Comparison of ENCODE assay signal across 11 mouse cellular contexts in the genomic region with DNA sequence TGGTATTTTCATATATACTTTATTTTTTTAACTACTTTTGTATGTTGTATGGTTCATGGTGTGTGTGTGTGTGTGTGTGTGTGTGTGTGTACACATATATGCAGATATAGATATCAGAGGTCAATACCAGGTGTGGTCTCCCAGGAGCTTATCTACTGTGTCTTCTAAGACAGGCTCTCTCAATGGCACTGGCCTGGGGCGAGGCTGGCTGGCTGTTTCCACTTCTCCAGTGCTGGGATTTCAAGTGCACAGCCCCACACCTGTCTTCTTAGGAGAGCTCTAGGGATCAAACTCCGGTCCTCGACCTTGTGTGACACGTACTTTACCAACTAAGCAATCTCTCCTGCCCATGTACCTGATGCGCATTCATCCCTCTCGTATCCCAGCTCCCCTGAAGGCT. TPM values are rescaled to one million over a fixed set of nuclear protein-coding genes. Genes with fewer than 3 reads are reported as not detected.
A peak's percentile ranks its signal among the peaks of the same experiment; 100 is the strongest.
DNase-seq lines count a peak whose midpoint lies in the region; ATAC-seq lines count a peak whose summit lies in the region.
"Had no signal": no experiment of that assay in that cellular context is flagged by ENCODE, and none has a peak within 500 bp of the region (broad histone marks: within the 10 kb centered on the region; RNA-seq: fewer than 3 reads in every experiment).

No protein-coding gene starts in this region.

- no peak for DNase-seq in heart, adult 8-10 months (ENCODE audit: low spot score)
- DNase-seq in thymus, postnatal 4 days, result no peak
- DNase-seq in gastrocnemius, adult 8-10 months (ENCODE audit: low spot score in 2 of 2), result no peak
- DNase-seq: cerebellum, postnatal 10 days; kidney, adult 8-10 months had no signal

- no peak overlapping the region; the same call in 1 of the 2 replicates for H3K9ac ChIP-seq in heart, embryonic 14.5 days (ENCODE audit: low read length)
- H3K9ac ChIP-seq in liver, embryonic 15.5 days, result no peak overlapping the region

- peak overlapping the region; percentile 37 to 89 for H3K27ac ChIP-seq in heart, embryonic 14.5 days (replicated peaks in 1 of 2; ENCODE audit: control insufficient read depth in 1 of 2, insufficient read depth in 1 of 2, low read depth in 2 of 2, low read length in 2 of 2)
- H3K27ac ChIP-seq in liver, embryonic 15.5 days (replicated peaks), result peak overlapping the region; percentile 74; the same call in 1 of the 2 replicates

- no peaks in the 10 kb centered on the region for H3K36me3 ChIP-seq in heart, embryonic 14.5 days (ENCODE audit: control insufficient read depth, insufficient read depth, low read length)
- H3K36me3 ChIP-seq in megakaryocyte, embryonic 14.5 days (replicated peaks; ENCODE audit: low read length), result peaks cover 68% of the 10 kb centered on the region
- H3K36me3 ChIP-seq in liver, embryonic 15.5 days (replicated peaks), result no peaks in the 10 kb centered on the region; the same call in 1 of the 2 replicates
- H3K36me3 ChIP-seq: embryonic facial prominence, embryonic 12.5 days had no signal

- peaks cover 44 to 69% of the 10 kb centered on the region in 2 experiments for H3K4me1 ChIP-seq in heart, embryonic 14.5 days (ENCODE audit: control insufficient read depth in 2 of 2, insufficient read depth in 2 of 2, low read length in 2 of 2)
- H3K4me1 ChIP-seq in megakaryocyte, embryonic 14.5 days, result peaks cover 99% of the 10 kb centered on the region
- peaks cover 72% of the 10 kb centered on the region for H3K4me1 ChIP-seq in liver, embryonic 15.5 days (replicated peaks)

- ATAC-seq in heart, embryonic 14.5 days (ENCODE audit: insufficient number of reproducible peaks, insufficient read depth, low FRiP score, low read depth), result no peak
- no peak for ATAC-seq in megakaryocyte, adult 5-6 weeks (ENCODE audit: poor library complexity, severe bottlenecking)
- peak; percentile 50 for ATAC-seq in liver, embryonic 15.5 days (ENCODE audit: insufficient read depth)

- H3K9me3 ChIP-seq in heart, embryonic 14.5 days (ENCODE audit: control insufficient read depth, low read length), result no peaks in the 10 kb centered on the region
- no peaks in the 10 kb centered on the region for H3K9me3 ChIP-seq in megakaryocyte, embryonic 14.5 days
- H3K9me3 ChIP-seq in liver, embryonic 15.5 days (replicated peaks), result no peaks in the 10 kb centered on the region
- H3K9me3 ChIP-seq: embryonic facial prominence, embryonic 12.5 days had no signal

- no peaks in the 10 kb centered on the region for H3K27me3 ChIP-seq in heart, embryonic 14.5 days (ENCODE audit: control insufficient read depth, insufficient read depth, low read length)
- H3K27me3 ChIP-seq in megakaryocyte, embryonic 14.5 days (replicated peaks), result no peaks in the 10 kb centered on the region
- no peaks in the 10 kb centered on the region for H3K27me3 ChIP-seq in liver, embryonic 15.5 days
- H3K27me3 ChIP-seq: embryonic facial prominence, embryonic 12.5 days had no signal

- no peak overlapping the region for H3K4me2 ChIP-seq in heart, embryonic 14.5 days (ENCODE audit: low read length)
- no peak overlapping the region for H3K4me2 ChIP-seq in liver, embryonic 15.5 days
- H3K4me2 ChIP-seq: embryonic facial prominence, embryonic 12.5 days; midbrain, embryonic 11.5 days had no signal

- H3K4me3 ChIP-seq in heart, embryonic 14.5 days (ENCODE audit: control insufficient read depth in 1 of 2, insufficient read depth in 1 of 2, low read depth in 1 of 2, low read length in 2 of 2), result no peak overlapping the region
- H3K4me3 ChIP-seq in megakaryocyte, embryonic 14.5 days (replicated peaks), result peak overlapping the region; percentile 34
- H3K4me3 ChIP-seq in liver, embryonic 15.5 days (replicated peaks), result no peak overlapping the region
- H3K4me3 ChIP-seq: embryonic facial prominence, embryonic 12.5 days had no signal

- WGBS in heart, embryonic 14.5 days, result 71% methylated on average over 6 of the region's 6 CpGs
- WGBS in liver, embryonic 15.5 days (ENCODE audit: insufficient replicate concordance), result 59% methylated on average over 6 of the region's 6 CpGs

RNA-seq across cellular contexts. Expression of gene Smad3, which starts 30.7 kb away (rescaled TPM):
- 7.6 and 10.4 TPM in 2 replicates for polyA plus RNA-seq in heart, embryonic 14.5 days (2014; fragmentation: Nextera tagmentation; extraction: Ambion mirVana)
- total RNA-seq in heart, adult 8-10 months (2022), result 10 to 100 TPM; 10.1 to 14.1 (median 12.5) TPM
- 2.8 and 5.9 TPM in 2 replicates for polyA plus RNA-seq in megakaryocyte, embryonic 14.5 days (2012; ENCODE audit: insufficient read depth, low replicate concordance)
- total RNA-seq in megakaryocyte, adult 5-6 weeks (2015), result 9.1 and 15.0 TPM in 2 replicates
- 9.7 and 12.7 TPM in 2 replicates for total RNA-seq in megakaryocyte, adult 5-6 weeks (2017)
- 3.0 TPM in 2 replicates for polyA plus RNA-seq in liver, embryonic 15.5 days (2015; fragmentation: Nextera tagmentation; extraction: Ambion mirVana)
- total RNA-seq in gastrocnemius, adult 8-10 months (2022), result 10 to 100 TPM; 44.2 to 62.0 (median 46.1) TPM
